Mouse (Mus musculus): ENCODE results near the gene Arpc3. TPM values are rescaled to one million over a fixed set of nuclear protein-coding genes. Genes with fewer than 3 reads are reported as not detected.
A peak's percentile ranks its signal among the peaks of the same experiment; 100 is the strongest.

Arpc3 gene
- total and polyA plus RNA-seq, 2 experiments from 2014 or later, result 134 to 188 TPM

DNA sequence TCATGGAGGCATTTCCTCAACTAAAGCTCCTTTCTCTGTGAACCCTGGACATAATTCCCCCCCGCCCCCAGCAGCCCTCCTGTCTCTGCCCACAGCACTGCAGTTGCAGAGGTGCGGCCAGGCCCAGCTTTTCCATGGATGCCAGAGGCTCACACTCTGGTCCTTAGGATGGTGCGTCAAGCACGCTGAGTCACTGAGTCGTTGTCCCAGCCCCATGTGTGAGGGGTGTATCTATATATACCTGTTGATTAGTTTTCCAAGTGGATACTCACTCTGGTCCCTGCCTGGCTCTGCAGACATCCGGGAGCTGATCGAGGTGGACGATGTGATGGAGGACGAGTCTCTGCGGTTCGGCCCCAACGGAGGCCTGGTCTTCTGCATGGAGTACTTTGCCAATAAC lies 13.5 kb upstream of the Arpc3 start:
- no peak for TF ChIP-seq CTCF (IDR thresholded peaks at IDR 0.05)
- Histone ChIP-seq H3K36me3 (ENCODE audit: insufficient read depth, low read length) (peaks cover 40% of the 10 kb centered on the region), H3K27ac (ENCODE audit: low read depth, low read length) (no peak overlapping the region), H3K4me3 (ENCODE audit: low read depth, low read length) (no peak overlapping the region), H3K9ac (replicated peaks; ENCODE audit: low read length, poor library complexity, severe bottlenecking) (no peak overlapping the region), H3K4me1 (ENCODE audit: insufficient read depth, low read length) (no peaks in the 10 kb centered on the region), H3K27me3 (ENCODE audit: insufficient read depth, low read length) (no peaks in the 10 kb centered on the region), H3K9me3 (ENCODE audit: low read length) (no peaks in the 10 kb centered on the region), H3K4me2 (ENCODE audit: low read depth, low read length, poor library complexity, severe bottlenecking) (no peak overlapping the region)
- no peak for ATAC-seq (ENCODE audit: low FRiP score)
- WGBS, result 95% methylated on average over 12 of the region's 12 CpGs
- DNase-seq (ENCODE audit: low spot score), result no peak

- Histone ChIP-seq H3K4me3 (ENCODE audit: low read depth, low read length) (no peak overlapping the region), H3K36me3 (ENCODE audit: insufficient read depth, low read length) (peaks cover 36% of the 10 kb centered on the region), H3K9ac (replicated peaks; ENCODE audit: low read length, poor library complexity, severe bottlenecking) (no peak overlapping the region), H3K9me3 (ENCODE audit: low read length) (no peaks in the 10 kb centered on the region), H3K27me3 (ENCODE audit: insufficient read depth, low read length) (no peaks in the 10 kb centered on the region), H3K4me2 (ENCODE audit: low read depth, low read length, poor library complexity, severe bottlenecking) (no peak overlapping the region), H3K4me1 (ENCODE audit: insufficient read depth, low read length) (no peaks in the 10 kb centered on the region), H3K27ac (ENCODE audit: low read depth, low read length) (no peak overlapping the region)
- peak; percentile 89 for TF ChIP-seq CTCF (IDR thresholded peaks at IDR 0.05)
- DNase-seq (ENCODE audit: low spot score) (peak; percentile 86), ATAC-seq (ENCODE audit: low FRiP score) (peak; percentile 16; the same call in 1 of the 2 replicates)
- 53% methylated on average over 11 of the region's 11 CpGs for WGBS
Measured at GRCm38 (mm10) chr5:122379374-122380155, 12.1 kb upstream of the Arpc3 start.

GRCm38 (mm10) chr5:122390006-122390405 lies 1.7 kb upstream of the Arpc3 start:
- DNase-seq (ENCODE audit: low spot score) (no peak), ATAC-seq (ENCODE audit: low FRiP score) (no peak)
- Histone ChIP-seq H3K9me3 (ENCODE audit: low read length) (no peaks in the 10 kb centered on the region), H3K27me3 (ENCODE audit: insufficient read depth, low read length) (no peaks in the 10 kb centered on the region), H3K27ac (ENCODE audit: low read depth, low read length) (no peak overlapping the region), H3K9ac (replicated peaks; ENCODE audit: low read length, poor library complexity, severe bottlenecking) (no peak overlapping the region), H3K4me2 (ENCODE audit: low read depth, low read length, poor library complexity, severe bottlenecking) (no peak overlapping the region), H3K4me3 (ENCODE audit: low read depth, low read length) (no peak overlapping the region), H3K36me3 (ENCODE audit: insufficient read depth, low read length) (no peaks in the 10 kb centered on the region), H3K4me1 (ENCODE audit: insufficient read depth, low read length) (peaks cover 5% of the 10 kb centered on the region; the same call in 1 of the 2 replicates)
- 94% methylated on average over 5 of the region's 5 CpGs for whole genome bisulfite sequencing
- no peak for TF ChIP-seq CTCF (IDR thresholded peaks at IDR 0.05)

GRCm38 (mm10) chr5:122390671-122391070 lies 1.0 kb upstream of the Arpc3 start:
- H3K36me3 ChIP-seq (ENCODE audit: insufficient read depth, low read length), result no peaks in the 10 kb centered on the region
- no peak for ATAC-seq (ENCODE audit: low FRiP score)
- TF ChIP-seq CTCF (IDR thresholded peaks at IDR 0.05), result no peak
- H3K27ac ChIP-seq (ENCODE audit: low read depth, low read length), result no peak overlapping the region
- no peak overlapping the region for H3K9ac ChIP-seq (replicated peaks; ENCODE audit: low read length, poor library complexity, severe bottlenecking)
- H3K4me1 ChIP-seq (ENCODE audit: insufficient read depth, low read length), result peaks cover 5% of the 10 kb centered on the region; the same call in 1 of the 2 replicates
- no peaks in the 10 kb centered on the region for H3K9me3 ChIP-seq (ENCODE audit: low read length)
- no peak overlapping the region for H3K4me2 ChIP-seq (ENCODE audit: low read depth, low read length, poor library complexity, severe bottlenecking)
- no peak for DNase-seq (ENCODE audit: low spot score)
- H3K27me3 ChIP-seq (ENCODE audit: insufficient read depth, low read length), result no peaks in the 10 kb centered on the region
- no peak overlapping the region for H3K4me3 ChIP-seq (ENCODE audit: low read depth, low read length)

- peak overlapping the region; percentile 82 for H3K4me3 ChIP-seq (ENCODE audit: low read depth, low read length)
- no peak overlapping the region for H3K9ac ChIP-seq (replicated peaks; ENCODE audit: low read length, poor library complexity, severe bottlenecking)
- no peaks in the 10 kb centered on the region for H3K9me3 ChIP-seq (ENCODE audit: low read length)
- no peaks in the 10 kb centered on the region for H3K36me3 ChIP-seq (ENCODE audit: insufficient read depth, low read length)
- no peaks in the 10 kb centered on the region for H3K27me3 ChIP-seq (ENCODE audit: insufficient read depth, low read length)
- H3K4me1 ChIP-seq (ENCODE audit: insufficient read depth, low read length), result peaks cover 5% of the 10 kb centered on the region; the same call in 1 of the 2 replicates
- H3K4me2 ChIP-seq (ENCODE audit: low read depth, low read length, poor library complexity, severe bottlenecking), result 0 out of 2 replicates have a peak overlapping the region, but pooled peaks have one; percentile 69
- DNase-seq (ENCODE audit: low spot score) (no peak), ATAC-seq (ENCODE audit: low FRiP score) (no peak)
- WGBS, result 50% methylated on average over 15 of the region's 16 CpGs
- H3K27ac ChIP-seq (ENCODE audit: low read depth, low read length), result peak overlapping the region; percentile 73; the same call in 1 of the 2 replicates
- no peak for TF ChIP-seq CTCF (IDR thresholded peaks at IDR 0.05)
Measured at GRCm38 (mm10) chr5:122391178-122391785, 396 bp upstream of the Arpc3 start.
